Mouse (Mus musculus): ENCODE data around the gene Nos3.

Nos3 gene

GRCm38 (mm10) chr5:24389658-24390020, 25.0 kb downstream of the Nos3 start:
- in situ Hi-C loops (cut with MboI; ENCODE audit: unreplicated experiment in 2 of 2), result loop anchor here in 1 of 2 experiments (25.0 kb wide), 1 partner anchor 198 kb away; the partner anchor contains the start of genes Abcf2 and Chpf2

GRCm38 (mm10) chr5:24391864-24392263, 27.3 kb downstream of the Nos3 start, which contains the start of gene Atg9b:
Gene Atg9b (minus strand): TSS chr5:24392143.
- in situ Hi-C loops (cut with MboI; ENCODE audit: unreplicated experiment in 2 of 2), result loop anchor here in 1 of 2 experiments (25.0 kb wide), 1 partner anchor 195 kb away; the partner anchor contains the start of genes Abcf2 and Chpf2

- in situ Hi-C loops (cut with MboI; ENCODE audit: unreplicated experiment in 2 of 2), result loop anchor here in 1 of 2 experiments (25.0 kb wide), 1 partner anchor 195 kb away; the partner anchor contains the start of genes Abcf2 and Chpf2
Observed at GRCm38 (mm10) chr5:24392724-24393123, 28.1 kb downstream of the Nos3 start.

- in situ Hi-C loops (cut with MboI; ENCODE audit: unreplicated experiment in 2 of 2), result loop anchor here in 1 of 2 experiments (25.0 kb wide), 1 partner anchor 194 kb away; the partner anchor contains the start of genes Abcf2 and Chpf2
Observed at GRCm38 (mm10) chr5:24393392-24393997, 28.9 kb downstream of the Nos3 start, which contains the start of gene Abcb8. Gene Abcb8 (plus strand): TSS chr5:24393663.

- in situ Hi-C loops (cut with MboI; ENCODE audit: unreplicated experiment in 2 of 2), result loop anchor here in 1 of 2 experiments (25.0 kb wide), 1 partner anchor 193 kb away; the partner anchor contains the start of genes Abcf2 and Chpf2
Observed at GRCm38 (mm10) chr5:24394165-24394894, 29.7 kb downstream of the Nos3 start.

- in situ Hi-C loops (cut with MboI; ENCODE audit: unreplicated experiment in 2 of 2), result loop anchor here in 1 of 2 experiments (25.0 kb wide), 1 partner anchor 191 kb away; the partner anchor contains the start of genes Abcf2 and Chpf2
Observed at GRCm38 (mm10) chr5:24396254-24396653, 31.6 kb downstream of the Nos3 start.

- in situ Hi-C loops (cut with MboI; ENCODE audit: unreplicated experiment in 2 of 2), result loop anchor here (25.0 kb wide), 1 partner anchor 188 kb away; the partner anchor contains the start of genes Abcf2 (in 2 of the 2) and Chpf2 (in 2 of the 2)
Observed at GRCm38 (mm10) chr5:24399686-24400085, 35.1 kb downstream of the Nos3 start.

GRCm38 (mm10) chr5:24400362-24400761, 35.8 kb downstream of the Nos3 start:
- in situ Hi-C loops (cut with MboI; ENCODE audit: unreplicated experiment in 2 of 2), result loop anchor here in 1 of 2 experiments (25.0 kb wide), 1 partner anchor 187 kb away; the partner anchor contains the start of genes Abcf2 and Chpf2

- in situ Hi-C loops (cut with MboI; ENCODE audit: unreplicated experiment in 2 of 2), result loop anchor here in 1 of 2 experiments (25.0 kb wide), 1 partner anchor 186 kb away; the partner anchor contains the start of genes Abcf2 and Chpf2
Observed at GRCm38 (mm10) chr5:24400911-24401605, 36.4 kb downstream of the Nos3 start.

- in situ Hi-C loops (cut with MboI; ENCODE audit: unreplicated experiment in 2 of 2), result loop anchor here in 1 of 2 experiments (25.0 kb wide), 1 partner anchor 185 kb away; the partner anchor contains the start of genes Abcf2 and Chpf2
Observed at GRCm38 (mm10) chr5:24401969-24402368, 37.4 kb downstream of the Nos3 start.

- in situ Hi-C loops (cut with MboI; ENCODE audit: unreplicated experiment in 2 of 2), result loop anchor here in 1 of 2 experiments (25.0 kb wide), 1 partner anchor 183 kb away; the partner anchor contains the start of genes Abcf2 and Chpf2
Observed at GRCm38 (mm10) chr5:24404594-24405360, 40.2 kb downstream of the Nos3 start.

- in situ Hi-C loops (cut with MboI; ENCODE audit: unreplicated experiment in 2 of 2), result loop anchor here in 1 of 2 experiments (25.0 kb wide), 1 partner anchor 182 kb away; the partner anchor contains the start of genes Abcf2 and Chpf2
Observed at GRCm38 (mm10) chr5:24405389-24405876, 40.8 kb downstream of the Nos3 start.

GRCm38 (mm10) chr5:24408651-24409050, 44.0 kb downstream of the Nos3 start:
- in situ Hi-C loops (cut with MboI; ENCODE audit: unreplicated experiment in 2 of 2), result loop anchor here in 1 of 2 experiments (25.0 kb wide), 1 partner anchor 179 kb away; the partner anchor contains the start of genes Abcf2 and Chpf2

- in situ Hi-C loops (cut with MboI; ENCODE audit: unreplicated experiment in 2 of 2), result loop anchor here in 1 of 2 experiments (25.0 kb wide), 1 partner anchor 178 kb away; the partner anchor contains the start of genes Abcf2 and Chpf2
Observed at GRCm38 (mm10) chr5:24409466-24409865, 44.9 kb downstream of the Nos3 start.

- in situ Hi-C loops (cut with MboI; ENCODE audit: unreplicated experiment in 2 of 2), result loop anchor here in 1 of 2 experiments (25.0 kb wide), 1 partner anchor 175 kb away; the partner anchor contains the start of genes Abcf2 and Chpf2
Observed at GRCm38 (mm10) chr5:24412063-24412462, 47.5 kb downstream of the Nos3 start.

- in situ Hi-C loops (cut with MboI; ENCODE audit: unreplicated experiment in 2 of 2), result loop anchor here in 1 of 2 experiments (25.0 kb wide), 1 partner anchor 174 kb away; the partner anchor contains the start of genes Abcf2 and Chpf2
Observed at GRCm38 (mm10) chr5:24413042-24413693, 48.6 kb downstream of the Nos3 start, which contains the start of gene Asic3. Gene Asic3 (plus strand): TSS chr5:24413392.

GRCm38 (mm10) chr5:24413938-24414337, 49.3 kb downstream of the Nos3 start:
- in situ Hi-C loops (cut with MboI; ENCODE audit: unreplicated experiment in 2 of 2), result loop anchor here in 1 of 2 experiments (25.0 kb wide), 1 partner anchor 173 kb away; the partner anchor contains the start of genes Abcf2 and Chpf2
